ENCODE assay signal across 9 mouse cellular contexts in genomic region chr2:173018618-173019017, GRCm38 (mm10). TPM values are rescaled to one million over a fixed set of nuclear protein-coding genes. Genes with fewer than 3 reads are reported as not detected.
DNase-seq lines count a peak whose midpoint lies in the region; ATAC-seq and TF ChIP-seq lines count a peak whose summit lies in the region.
"Had no signal": no experiment of that assay in that cellular context is flagged by ENCODE, and none has a peak within 500 bp of the region (broad histone marks: within the 10 kb centered on the region; RNA-seq: fewer than 3 reads in every experiment).

No protein-coding gene starts in this region.

- no peak for DNase-seq in spleen, adult 2 months (ENCODE audit: low read depth in 1 of 2, low spot score in 2 of 2)
- no peak for DNase-seq in spleen, adult 18-20 months
- DNase-seq in kidney, adult 2 months = peak; percentile 69
- DNase-seq in right cerebral cortex, postnatal 25 days = no peak
- no peak for DNase-seq in right cerebral cortex, postnatal 14 days

- peaks cover 17% of the 10 kb centered on the region for H3K79me2 ChIP-seq in myocyte (ENCODE audit: control insufficient read depth, insufficient read depth)

- H3ac ChIP-seq in myocyte (ENCODE audit: control insufficient read depth, insufficient read length) = no peak overlapping the region

- no peaks in the 10 kb centered on the region for H3K27me3 ChIP-seq in spleen, adult 2 months (ENCODE audit: control insufficient read depth, insufficient read depth, low read length)
- no peaks in the 10 kb centered on the region for H3K27me3 ChIP-seq in kidney, adult 2 months (replicated peaks; ENCODE audit: control insufficient read depth, insufficient read depth, low read length)
- no peaks in the 10 kb centered on the region for H3K27me3 ChIP-seq in myocyte (ENCODE audit: control insufficient read depth, insufficient read depth, insufficient read length)

- H3K4me3 ChIP-seq in spleen, adult 2 months (ENCODE audit: extremely low read depth, insufficient read depth, insufficient read length) = no peak overlapping the region
- no peak overlapping the region for H3K4me3 ChIP-seq in kidney, adult 2 months (ENCODE audit: insufficient read depth, low read depth, low read length)
- no peak overlapping the region for H3K4me3 ChIP-seq in myocyte

- H3K36me3 ChIP-seq in spleen, adult 2 months (ENCODE audit: control insufficient read depth, insufficient read depth, low read length) = peaks cover 12% of the 10 kb centered on the region; the same call in 1 of the 2 replicates
- H3K36me3 ChIP-seq in kidney, adult 2 months (ENCODE audit: control insufficient read depth, insufficient read depth, low read length) = no peaks in the 10 kb centered on the region
- peaks cover 3% of the 10 kb centered on the region for H3K36me3 ChIP-seq in myocyte (ENCODE audit: control insufficient read depth, insufficient read depth)

- H3K4me2 ChIP-seq in myocyte (ENCODE audit: low read depth) = peak overlapping the region; percentile 45

- no peak for TF ChIP-seq POLR2A in spleen, adult 2 months (IDR thresholded peaks at IDR 0.05; ENCODE audit: low read depth, low read length)
- no peak for TF ChIP-seq POLR2A in kidney, adult 2 months (IDR thresholded peaks at IDR 0.05; ENCODE audit: low read depth, low read length)
- no peak for TF ChIP-seq POLR2A in myocyte (IDR thresholded peaks at IDR 0.05; ENCODE audit: insufficient read length, low read depth)

- WGBS in spleen, adult 2 months = 32% methylated on average over 8 of the region's 8 CpGs
- 12% methylated on average over 8 of the region's 8 CpGs for whole genome bisulfite sequencing in kidney, adult 2 months

- peaks cover 24% of the 10 kb centered on the region; the same call in 1 of the 2 replicates for H3K4me1 ChIP-seq in spleen, adult 2 months (ENCODE audit: control insufficient read depth, insufficient read depth, insufficient read length)
- no peaks in the 10 kb centered on the region; the same call in 1 of the 2 replicates for H3K4me1 ChIP-seq in kidney, adult 2 months (ENCODE audit: control insufficient read depth, insufficient read depth, low read length)

- 0 out of 2 replicates have a peak, but pooled peaks have one; percentile 5 for ATAC-seq in erythroblast, adult 5-6 weeks (replicated peaks; ENCODE audit: low FRiP score, poor library complexity, severe bottlenecking)
- no peak for ATAC-seq in activated CD4-positive, CD25-positive, alpha-beta regulatory T cell, adult 4 months

- H3K27ac ChIP-seq in spleen, adult 2 months (ENCODE audit: insufficient read depth, low read length) = peak overlapping the region; percentile 21; the same call in 1 of the 2 replicates
- H3K27ac ChIP-seq in kidney, adult 2 months (ENCODE audit: insufficient read depth, low read depth, low read length) = no peak overlapping the region

- no peak for TF ChIP-seq CTCF in spleen, adult 2 months (IDR thresholded peaks at IDR 0.05; ENCODE audit: extremely low read depth, insufficient read depth, insufficient read length, insufficient replicate concordance)
- no peak; the same call in 1 of the 2 replicates for TF ChIP-seq CTCF in kidney, adult 2 months (conservative IDR thresholded peaks at IDR 0.05; ENCODE audit: insufficient read depth, insufficient read length, low read depth, low read length)

TF ChIP-seq in myocyte, 11 proteins besides CTCF, POLR2A, EP300 and RAD21:
- no peak for TF ChIP-seq MAX (IDR thresholded peaks at IDR 0.05; ENCODE audit: low read depth)

RNA-seq across cellular contexts. Expression of gene Rbm38, which starts 1.7 kb away (rescaled TPM):
- polyA plus RNA-seq in spleen, adult 2 months (2012; rRNA removed) = 663 and 724 TPM in 2 replicates
- total RNA-seq in erythroblast, adult 5-6 weeks (2015; ENCODE audit: low replicate concordance) = 1,075 and 1,106 TPM in 2 replicates
- 502 and 855 TPM in 2 replicates for total RNA-seq in erythroblast, adult 5-6 weeks (2017; ENCODE audit: low replicate concordance)
- 19.9 and 37.9 TPM in 2 replicates for polyA plus RNA-seq in kidney, adult 2 months (2012; rRNA removed)
- 124 TPM for polyA plus RNA-seq in myocyte (2012; fragmentation: generic; extraction: Trizol)
- 100 to 1,000 TPM; 154 to 186 TPM for polyA plus RNA-seq in activated CD4-positive, CD25-positive, alpha-beta regulatory T cell, adult 4 months (2017; shearing (Covaris generic))

RNA-seq across cellular contexts. Expression of gene Rae1, which starts 18.7 kb away (rescaled TPM):
- polyA plus RNA-seq in spleen, adult 2 months (2012; rRNA removed) = 48.3 and 51.5 TPM in 2 replicates
- total RNA-seq in erythroblast, adult 5-6 weeks (2015; ENCODE audit: low replicate concordance) = 46.4 and 52.5 TPM in 2 replicates
- total RNA-seq in erythroblast, adult 5-6 weeks (2017; ENCODE audit: low replicate concordance) = 59.4 and 91.0 TPM in 2 replicates
- 53.8 and 56.7 TPM in 2 replicates for polyA plus RNA-seq in kidney, adult 2 months (2012; rRNA removed)
- polyA plus RNA-seq in myocyte (2012; fragmentation: generic; extraction: Trizol) = 68.4 TPM
- polyA plus RNA-seq in activated CD4-positive, CD25-positive, alpha-beta regulatory T cell, adult 4 months (2017; shearing (Covaris generic)) = 10 to 100 TPM; 54.5 to 63.6 TPM

RNA-seq across cellular contexts. Expression of gene Spo11, which starts 41.1 kb away (rescaled TPM):
- polyA plus RNA-seq in spleen, adult 2 months (2012; rRNA removed) = 0.86 and 0.98 TPM in 2 replicates
- not detected in 2 replicates for total RNA-seq in erythroblast, adult 5-6 weeks (2015; ENCODE audit: low replicate concordance)
- not detected in 2 replicates for total RNA-seq in erythroblast, adult 5-6 weeks (2017; ENCODE audit: low replicate concordance)
- 0.14 and 0.17 TPM in 2 replicates for polyA plus RNA-seq in kidney, adult 2 months (2012; rRNA removed)
- polyA plus RNA-seq in myocyte (2012; fragmentation: generic; extraction: Trizol) = not detected
- polyA plus RNA-seq in activated CD4-positive, CD25-positive, alpha-beta regulatory T cell, adult 4 months (2017; shearing (Covaris generic)) = 1 to 10 TPM; 3.5 to 5.2 TPM
- total RNA-seq: adrenal gland, postnatal 4 days had no signal
